Mouse (Mus musculus): ENCODE results near the gene Tmem14a. TPM values are rescaled to one million over a fixed set of nuclear protein-coding genes. Genes with fewer than 3 reads are reported as not detected.
"Not testable (repeated sequence)": the region's sequence is repeated elsewhere in the genome, so short reads cannot be mapped to it uniquely, and the experiment has no call there.

The Tmem14a gene
- polyA plus RNA-seq, 1 experiment from 2014 or later: 26.1 TPM

DNA sequence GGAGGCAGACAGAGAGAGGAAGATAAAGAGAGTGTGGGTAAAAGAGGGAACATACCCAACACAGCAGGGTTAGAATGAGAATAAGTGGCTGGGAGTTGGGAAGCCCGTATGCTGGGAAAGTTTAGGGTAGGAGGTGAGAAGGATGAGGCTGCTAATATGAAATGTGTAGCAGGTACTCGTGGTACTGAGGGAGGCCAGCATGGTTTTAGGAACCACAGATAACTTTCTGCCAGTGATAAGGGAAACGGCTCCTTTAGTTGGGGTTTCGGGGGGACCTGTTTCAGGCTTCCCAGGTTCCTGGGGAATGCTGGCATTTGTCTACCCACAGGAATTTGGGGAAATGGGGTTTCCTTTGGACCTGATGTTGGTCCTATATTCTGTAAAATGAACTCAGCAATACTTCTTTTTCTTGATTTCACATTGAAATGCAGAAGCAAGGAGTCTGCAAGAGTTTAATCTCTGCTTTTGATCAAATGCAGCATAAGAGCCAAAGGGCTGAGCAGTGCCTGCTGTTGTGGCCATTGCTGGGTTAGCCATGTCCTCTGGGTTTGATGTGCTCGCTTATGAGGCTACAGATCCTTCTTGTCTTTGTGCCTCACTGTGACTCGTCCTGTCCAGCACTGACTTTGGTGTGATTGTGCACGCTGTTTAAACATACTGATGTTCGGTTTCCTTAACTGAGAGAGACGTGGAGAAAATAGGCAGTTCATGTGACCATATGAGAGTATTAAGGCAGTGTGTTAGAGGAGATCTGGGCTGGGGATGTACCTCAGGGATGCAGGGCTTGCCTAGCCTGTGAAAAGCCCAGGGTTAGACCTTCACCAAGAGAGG lies 30.4 kb downstream of the Tmem14a start:
- Histone ChIP-seq H3K27ac (ENCODE audit: low read depth, low read length) (no peak overlapping the region), H3K4me2 (ENCODE audit: low read length) (no peak overlapping the region), H3K36me3 (ENCODE audit: control insufficient read depth, insufficient read depth, low read length) (no peaks in the 10 kb centered on the region), H3K27me3 (replicated peaks; ENCODE audit: control insufficient read depth, insufficient read depth, low read length) (no peaks in the 10 kb centered on the region), H3K9ac (ENCODE audit: low read depth, low read length) (no peak overlapping the region), H3K9me3 (ENCODE audit: control insufficient read depth, low read length) (no peaks in the 10 kb centered on the region), H3K4me3 (ENCODE audit: low read length) (no peak overlapping the region), H3K4me1 (ENCODE audit: control insufficient read depth, insufficient read depth, low read depth, low read length) (no peaks in the 10 kb centered on the region)
- ATAC-seq: no peak
- 92% methylated on average over 9 of the region's 9 CpGs for WGBS

DNA sequence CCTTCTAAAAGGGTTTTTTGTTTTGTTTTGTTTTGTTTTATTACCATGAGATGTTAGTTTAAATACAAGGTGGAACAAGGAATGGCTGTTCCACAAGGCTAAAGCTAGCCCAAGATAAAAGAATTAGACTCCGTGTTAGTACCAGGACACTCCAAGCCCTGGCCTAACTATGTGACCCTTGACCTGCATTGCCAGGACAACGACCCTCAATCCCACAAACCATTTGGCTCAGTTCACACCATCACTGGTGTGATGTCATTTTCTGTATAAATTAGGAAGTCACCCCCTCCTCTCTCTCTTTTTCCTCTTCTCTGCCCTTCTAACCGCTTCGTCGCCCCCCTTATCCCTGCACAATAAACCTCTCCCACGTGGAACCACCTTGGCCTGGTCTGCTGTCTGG lies 33.3 kb downstream of the Tmem14a start:
- H3K4me1 ChIP-seq (ENCODE audit: control insufficient read depth, insufficient read depth, low read depth, low read length): no peaks in the 10 kb centered on the region
- no peak overlapping the region for H3K9ac ChIP-seq (ENCODE audit: low read depth, low read length)
- no peaks in the 10 kb centered on the region for H3K9me3 ChIP-seq (ENCODE audit: control insufficient read depth, low read length)
- no peak overlapping the region for H3K4me2 ChIP-seq (ENCODE audit: low read length)
- H3K36me3 ChIP-seq (ENCODE audit: control insufficient read depth, insufficient read depth, low read length): no peaks in the 10 kb centered on the region
- ATAC-seq: no peak
- WGBS: 32% methylated on average over 6 of the region's 6 CpGs
- H3K27ac ChIP-seq (ENCODE audit: low read depth, low read length): no peak overlapping the region
- H3K4me3 ChIP-seq (ENCODE audit: low read length): no peak overlapping the region
- H3K27me3 ChIP-seq (replicated peaks; ENCODE audit: control insufficient read depth, insufficient read depth, low read length): no peaks in the 10 kb centered on the region

- ATAC-seq: no peak
- H3K4me1 ChIP-seq (ENCODE audit: control insufficient read depth, insufficient read depth, low read depth, low read length): no peaks in the 10 kb centered on the region
- H3K36me3 ChIP-seq (ENCODE audit: control insufficient read depth, insufficient read depth, low read length): no peaks in the 10 kb centered on the region
- no peak overlapping the region for H3K4me3 ChIP-seq (ENCODE audit: low read length)
- no peak overlapping the region for H3K27ac ChIP-seq (ENCODE audit: low read depth, low read length)
- no peaks in the 10 kb centered on the region for H3K9me3 ChIP-seq (ENCODE audit: control insufficient read depth, low read length)
- 87% methylated on average over 10 of the region's 10 CpGs for WGBS
- H3K4me2 ChIP-seq (ENCODE audit: low read length): no peak overlapping the region
- no peaks in the 10 kb centered on the region for H3K27me3 ChIP-seq (replicated peaks; ENCODE audit: control insufficient read depth, insufficient read depth, low read length)
- no peak overlapping the region for H3K9ac ChIP-seq (ENCODE audit: low read depth, low read length)
Observed at GRCm38 (mm10) chr1:21252566-21253302, 34.4 kb downstream of the Tmem14a start.

DNA sequence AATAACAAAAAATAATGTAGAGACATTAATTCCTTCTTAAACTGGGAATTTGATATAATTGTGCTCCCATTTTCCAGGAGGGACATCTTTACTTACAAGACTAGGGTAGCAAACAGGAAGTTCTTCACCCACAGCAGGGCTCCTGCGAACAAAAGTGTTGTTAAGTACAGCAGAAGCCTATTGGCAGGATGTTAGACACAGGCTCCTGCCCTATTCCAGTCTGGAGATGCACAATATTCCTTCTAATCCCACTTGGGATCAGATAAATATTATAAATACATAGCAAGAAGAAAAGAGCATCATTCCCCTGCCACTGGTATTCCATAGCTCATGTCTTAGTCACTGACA lies 34.9 kb downstream of the Tmem14a start:
- no peak overlapping the region for H3K4me2 ChIP-seq (ENCODE audit: low read length)
- no peak overlapping the region for H3K27ac ChIP-seq (ENCODE audit: low read depth, low read length)
- 94% methylated on average over 1 of the region's 1 CpGs for WGBS
- H3K9me3 ChIP-seq (ENCODE audit: control insufficient read depth, low read length): no peaks in the 10 kb centered on the region
- no peak overlapping the region for H3K4me3 ChIP-seq (ENCODE audit: low read length)
- no peak overlapping the region for H3K9ac ChIP-seq (ENCODE audit: low read depth, low read length)
- no peaks in the 10 kb centered on the region for H3K27me3 ChIP-seq (replicated peaks; ENCODE audit: control insufficient read depth, insufficient read depth, low read length)
- H3K4me1 ChIP-seq (ENCODE audit: control insufficient read depth, insufficient read depth, low read depth, low read length): no peaks in the 10 kb centered on the region
- H3K36me3 ChIP-seq (ENCODE audit: control insufficient read depth, insufficient read depth, low read length): no peaks in the 10 kb centered on the region
- ATAC-seq: no peak

DNA sequence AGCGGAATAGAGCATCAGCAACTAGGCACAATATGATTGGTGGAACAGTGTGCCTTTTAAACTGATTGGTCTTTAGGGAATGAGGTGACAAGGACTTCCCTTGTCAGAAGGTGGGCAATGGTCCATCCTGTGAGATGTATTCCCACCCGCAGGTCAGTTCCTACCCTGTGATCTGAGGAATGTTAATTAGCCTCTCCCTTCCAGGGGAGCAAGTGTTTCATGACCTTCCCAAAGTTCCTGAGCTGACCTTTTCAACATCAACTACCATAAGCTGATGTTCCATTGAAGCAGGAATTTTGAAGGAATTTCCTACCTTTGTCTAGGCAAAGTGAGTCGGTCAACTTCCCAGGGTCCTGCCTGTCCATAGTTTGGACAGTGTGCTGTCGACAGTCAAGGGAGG lies 35.5 kb downstream of the Tmem14a start:
- Histone ChIP-seq H3K27me3 (replicated peaks; ENCODE audit: control insufficient read depth, insufficient read depth, low read length) (no peaks in the 10 kb centered on the region), H3K36me3 (ENCODE audit: control insufficient read depth, insufficient read depth, low read length) (no peaks in the 10 kb centered on the region), H3K9me3 (ENCODE audit: control insufficient read depth, low read length) (no peaks in the 10 kb centered on the region), H3K4me3 (ENCODE audit: low read length) (no peak overlapping the region), H3K27ac (ENCODE audit: low read depth, low read length) (no peak overlapping the region), H3K4me1 (ENCODE audit: control insufficient read depth, insufficient read depth, low read depth, low read length) (no peaks in the 10 kb centered on the region), H3K9ac (ENCODE audit: low read depth, low read length) (no peak overlapping the region), H3K4me2 (ENCODE audit: low read length) (no peak overlapping the region)
- no peak for ATAC-seq
- 84% methylated on average over 4 of the region's 4 CpGs for WGBS

GRCm38 (mm10) chr1:21255625-21256345 lies 37.4 kb downstream of the Tmem14a start:
- 95% methylated on average over 7 of the region's 7 CpGs for WGBS
- no peaks in the 10 kb centered on the region for H3K4me1 ChIP-seq (ENCODE audit: control insufficient read depth, insufficient read depth, low read depth, low read length)
- no peaks in the 10 kb centered on the region for H3K36me3 ChIP-seq (ENCODE audit: control insufficient read depth, insufficient read depth, low read length)
- H3K9ac ChIP-seq (ENCODE audit: low read depth, low read length): no peak overlapping the region
- H3K27me3 ChIP-seq (replicated peaks; ENCODE audit: control insufficient read depth, insufficient read depth, low read length): no peaks in the 10 kb centered on the region
- H3K27ac ChIP-seq (ENCODE audit: low read depth, low read length): no peak overlapping the region
- no peak for ATAC-seq
- H3K4me2 ChIP-seq (ENCODE audit: low read length): no peak overlapping the region
- H3K9me3 ChIP-seq (ENCODE audit: control insufficient read depth, low read length): no peaks in the 10 kb centered on the region
- H3K4me3 ChIP-seq (ENCODE audit: low read length): no peak overlapping the region

- Histone ChIP-seq H3K4me2 (ENCODE audit: low read length) (no peak overlapping the region), H3K9ac (ENCODE audit: low read depth, low read length) (no peak overlapping the region), H3K9me3 (ENCODE audit: control insufficient read depth, low read length) (no peaks in the 10 kb centered on the region), H3K27ac (ENCODE audit: low read depth, low read length) (no peak overlapping the region), H3K4me1 (ENCODE audit: control insufficient read depth, insufficient read depth, low read depth, low read length) (no peaks in the 10 kb centered on the region), H3K27me3 (replicated peaks; ENCODE audit: control insufficient read depth, insufficient read depth, low read length) (no peaks in the 10 kb centered on the region), H3K4me3 (ENCODE audit: low read length) (no peak overlapping the region), H3K36me3 (ENCODE audit: control insufficient read depth, insufficient read depth, low read length) (no peaks in the 10 kb centered on the region)
- 40% methylated on average over 3 of the region's 3 CpGs for WGBS
- ATAC-seq: no peak
Observed at GRCm38 (mm10) chr1:21256391-21256790, 38.0 kb downstream of the Tmem14a start.

GRCm38 (mm10) chr1:21256871-21257270 lies 38.5 kb downstream of the Tmem14a start:
- Histone ChIP-seq H3K4me2 (ENCODE audit: low read length) (no peak overlapping the region), H3K4me1 (ENCODE audit: control insufficient read depth, insufficient read depth, low read depth, low read length) (no peaks in the 10 kb centered on the region), H3K4me3 (ENCODE audit: low read length) (no peak overlapping the region), H3K27ac (ENCODE audit: low read depth, low read length) (no peak overlapping the region), H3K27me3 (replicated peaks; ENCODE audit: control insufficient read depth, insufficient read depth, low read length) (no peaks in the 10 kb centered on the region), H3K36me3 (ENCODE audit: control insufficient read depth, insufficient read depth, low read length) (no peaks in the 10 kb centered on the region), H3K9me3 (ENCODE audit: control insufficient read depth, low read length) (no peaks in the 10 kb centered on the region), H3K9ac (ENCODE audit: low read depth, low read length) (no peak overlapping the region)
- WGBS: 86% methylated on average over 5 of the region's 5 CpGs
- ATAC-seq: no peak

GRCm38 (mm10) chr1:21259981-21260380 lies 41.6 kb downstream of the Tmem14a start:
- H3K4me2 ChIP-seq (ENCODE audit: low read length); ATAC-seq; H3K36me3 ChIP-seq (ENCODE audit: control insufficient read depth, insufficient read depth, low read length); H3K27ac ChIP-seq (ENCODE audit: low read depth, low read length); H3K9me3 ChIP-seq (ENCODE audit: control insufficient read depth, low read length); H3K4me3 ChIP-seq (ENCODE audit: low read length); H3K27me3 ChIP-seq (replicated peaks; ENCODE audit: control insufficient read depth, insufficient read depth, low read length); H3K9ac ChIP-seq (ENCODE audit: low read depth, low read length); H3K4me1 ChIP-seq (ENCODE audit: control insufficient read depth, insufficient read depth, low read depth, low read length): not testable (repeated sequence)
- WGBS: 84% methylated on average over 8 of the region's 8 CpGs

Data from hindbrain, embryonic 16.5 days (tissue).